Mouse (Mus musculus): ENCODE data around the gene Kmt2b.

Gene Kmt2b

GRCm38 (mm10) chr7:30588676-30589434 is at the start of gene Kmt2b:
TSS of gene Kmt2b (minus strand) at chr7:30588726.
- peak; percentile 99 for DNase-seq (ENCODE audit: inconsistent ontology term)

GRCm38 (mm10) chr7:30636395-30636794 is 47.9 kb upstream of the Kmt2b start:
- DNase-seq (ENCODE audit: inconsistent ontology term): no peak

- DNase-seq (ENCODE audit: inconsistent ontology term): no peak
Observed at GRCm38 (mm10) chr7:30635752-30636151, 47.2 kb upstream of the Kmt2b start, which contains the start of gene Etv2. TSS of gene Etv2 (minus strand) at chr7:30635852.

GRCm38 (mm10) chr7:30634621-30635020 is 46.1 kb upstream of the Kmt2b start:
- peak; percentile 30 for DNase-seq (ENCODE audit: inconsistent ontology term)

GRCm38 (mm10) chr7:30633762-30634412 is 45.4 kb upstream of the Kmt2b start:
- no peak for DNase-seq (ENCODE audit: inconsistent ontology term)

- no peak for DNase-seq (ENCODE audit: inconsistent ontology term)
Observed at GRCm38 (mm10) chr7:30629013-30629412, 40.5 kb upstream of the Kmt2b start.

- DNase-seq (ENCODE audit: inconsistent ontology term): no peak
Observed at GRCm38 (mm10) chr7:30626647-30627046, 38.1 kb upstream of the Kmt2b start.

GRCm38 (mm10) chr7:30625530-30626384 is 37.2 kb upstream of the Kmt2b start, which contains the start of gene Cox6b1:
TSS of gene Cox6b1 (minus strand) at chr7:30626151.
- peak; percentile 90 for DNase-seq (ENCODE audit: inconsistent ontology term)

- no peak for DNase-seq (ENCODE audit: inconsistent ontology term)
Observed at GRCm38 (mm10) chr7:30619202-30619601, 30.7 kb upstream of the Kmt2b start.

GRCm38 (mm10) chr7:30618658-30619057 is 30.1 kb upstream of the Kmt2b start:
- no peak for DNase-seq (ENCODE audit: inconsistent ontology term)

GRCm38 (mm10) chr7:30615049-30615760 is 26.7 kb upstream of the Kmt2b start:
- DNase-seq (ENCODE audit: inconsistent ontology term): no peak

- no peak for DNase-seq (ENCODE audit: inconsistent ontology term)
Observed at GRCm38 (mm10) chr7:30614454-30614853, 25.9 kb upstream of the Kmt2b start.

GRCm38 (mm10) chr7:30613529-30614112 is 25.1 kb upstream of the Kmt2b start:
- DNase-seq (ENCODE audit: inconsistent ontology term): no peak

GRCm38 (mm10) chr7:30612654-30613402 is 24.3 kb upstream of the Kmt2b start, which contains the start of gene Upk1a:
TSS of gene Upk1a (minus strand) at chr7:30612847.
- DNase-seq (ENCODE audit: inconsistent ontology term): no peak

GRCm38 (mm10) chr7:30610043-30610442 is 21.5 kb upstream of the Kmt2b start:
- no peak for DNase-seq (ENCODE audit: inconsistent ontology term)

- no peak for DNase-seq (ENCODE audit: inconsistent ontology term)
Observed at GRCm38 (mm10) chr7:30608476-30608875, 19.9 kb upstream of the Kmt2b start.

GRCm38 (mm10) chr7:30607706-30608309 is 19.3 kb upstream of the Kmt2b start:
- DNase-seq (ENCODE audit: inconsistent ontology term): peak; percentile 36

- no peak for DNase-seq (ENCODE audit: inconsistent ontology term)
Observed at GRCm38 (mm10) chr7:30604944-30605343, 16.4 kb upstream of the Kmt2b start.

GRCm38 (mm10) chr7:30604424-30604823 is 15.9 kb upstream of the Kmt2b start:
- no peak for DNase-seq (ENCODE audit: inconsistent ontology term)

GRCm38 (mm10) chr7:30602583-30602982 is 14.1 kb upstream of the Kmt2b start:
- no peak for DNase-seq (ENCODE audit: inconsistent ontology term)

All from Muller cell, postnatal 12 days (primary cell).